Mouse (Mus musculus): ENCODE results near the gene Lysmd1.

Gene Lysmd1

GRCm38 (mm10) chr3:95173256-95173949, 39.5 kb downstream of the Lysmd1 start:
- DNase-seq (ENCODE audit: low spot score in 2 of 2): no peak

GRCm38 (mm10) chr3:95174011-95174592, 40.2 kb downstream of the Lysmd1 start:
- peak in 1 of 2 experiments; percentile 79 for DNase-seq (ENCODE audit: low spot score in 2 of 2)

- no peak for DNase-seq (ENCODE audit: low spot score in 2 of 2)
These were observed 42.6 kb downstream of the Lysmd1 start for GRCm38 (mm10) chr3:95176500-95176899.

- DNase-seq (ENCODE audit: low spot score in 2 of 2): no peak
These were observed 43.7 kb downstream of the Lysmd1 start for GRCm38 (mm10) chr3:95177583-95177982.

GRCm38 (mm10) chr3:95178948-95179347, 45.1 kb downstream of the Lysmd1 start:
- DNase-seq (ENCODE audit: low spot score in 2 of 2): no peak

GRCm38 (mm10) chr3:95179890-95180289, 46.0 kb downstream of the Lysmd1 start:
- no peak for DNase-seq (ENCODE audit: low spot score in 2 of 2)

GRCm38 (mm10) chr3:95181841-95182240, 48.0 kb downstream of the Lysmd1 start:
- DNase-seq (ENCODE audit: low spot score in 2 of 2): no peak

GRCm38 (mm10) chr3:95184796-95185577, 51.1 kb downstream of the Lysmd1 start:
- DNase-seq (ENCODE audit: low spot score in 2 of 2): no peak

GRCm38 (mm10) chr3:95186100-95186499, 52.2 kb downstream of the Lysmd1 start:
- no peak for DNase-seq (ENCODE audit: low spot score in 2 of 2)

GRCm38 (mm10) chr3:95186888-95187287, 53.0 kb downstream of the Lysmd1 start:
- no peak for DNase-seq (ENCODE audit: low spot score in 2 of 2)
